ENCODE assay signal across 28 mouse cellular contexts in the genomic region with DNA sequence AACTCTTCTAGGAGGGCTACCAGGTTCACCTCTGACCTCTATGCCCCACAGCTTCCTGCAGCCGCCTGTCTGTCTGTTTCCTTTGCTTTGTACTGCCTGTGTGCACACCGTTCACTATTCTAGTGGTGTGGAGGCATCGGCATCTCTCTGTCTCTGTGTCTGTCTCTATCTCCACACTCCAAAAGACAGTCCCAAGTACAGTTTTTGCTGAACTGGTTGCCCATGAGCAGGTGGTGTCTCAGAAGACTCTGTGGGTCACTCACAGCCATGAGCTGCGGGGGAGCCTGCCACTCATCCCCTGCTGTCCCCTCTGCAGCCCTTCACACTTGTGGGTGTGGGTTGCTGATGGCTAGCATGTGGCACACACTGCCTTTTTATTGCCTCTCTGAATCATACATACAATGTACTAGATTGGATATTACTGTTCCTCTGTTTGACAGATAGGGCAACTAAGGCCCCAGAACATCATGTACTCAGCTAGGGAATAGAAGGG. TPM values are rescaled to one million over a fixed set of nuclear protein-coding genes. Genes with fewer than 3 reads are reported as not detected.
DNase-seq lines count a peak whose midpoint lies in the region; ATAC-seq and TF ChIP-seq lines count a peak whose summit lies in the region.
"Had no signal": no experiment of that assay in that cellular context is flagged by ENCODE, and none has a peak within 500 bp of the region (broad histone marks: within the 10 kb centered on the region; RNA-seq: fewer than 3 reads in every experiment).

No protein-coding gene starts in this region.

- peaks cover 62% of the 10 kb centered on the region for H3K4me1 ChIP-seq in heart, embryonic 15.5 days (replicated peaks)
- peaks cover 31 to 59% of the 10 kb centered on the region in 2 experiments for H3K4me1 ChIP-seq in MEL (ENCODE audit: control insufficient read depth in 1 of 2, insufficient read depth in 2 of 2, low read length in 2 of 2)
- H3K4me1 ChIP-seq in liver, embryonic 14.5 days (replicated peaks; ENCODE audit: control insufficient read depth in 2 of 2, insufficient read depth in 2 of 2, low read length in 1 of 2): peaks cover 46 to 64% of the 10 kb centered on the region in 2 experiments
- no peaks in the 10 kb centered on the region for H3K4me1 ChIP-seq in forebrain, embryonic 12.5 days

- H3K36me3 ChIP-seq in heart, embryonic 15.5 days: peaks cover 26% of the 10 kb centered on the region
- H3K36me3 ChIP-seq in MEL (ENCODE audit: control insufficient read depth in 1 of 2, insufficient read depth in 2 of 2, low read length in 2 of 2): peaks cover 0 to 46% of the 10 kb centered on the region in 2 experiments; a peak in 2 of 4 replicates
- no peaks in the 10 kb centered on the region for H3K36me3 ChIP-seq in liver, embryonic 14.5 days (replicated peaks; ENCODE audit: control insufficient read depth, insufficient read depth, low read depth)
- no peaks in the 10 kb centered on the region for H3K36me3 ChIP-seq in forebrain, embryonic 12.5 days (replicated peaks)

- TF ChIP-seq RAD21 in MEL (IDR thresholded peaks at IDR 0.05; ENCODE audit: low read depth, low read length): no peak

- no peak for TF ChIP-seq CTCF in MEL (IDR thresholded peaks at IDR 0.05 in 2 of 3, conservative IDR thresholded peaks at IDR 0.05 in 1 of 3; ENCODE audit: control insufficient read depth in 1 of 3, insufficient read depth in 1 of 3, low read depth in 2 of 3, low read length in 3 of 3, poor library complexity in 1 of 3, severe bottlenecking in 1 of 3)
- no peak for TF ChIP-seq CTCF in liver, embryonic 14.5 days (IDR thresholded peaks at IDR 0.05; ENCODE audit: low read depth)

- intact Hi-C loops in heart, postnatal 36 days (cut with DNase I): no loop called here
- intact Hi-C loops in heart, postnatal 10 days (cut with DNase I): no loop called here

- 71% methylated on average over 4 of the region's 4 CpGs for WGBS in heart, embryonic 15.5 days
- WGBS in liver, embryonic 14.5 days (ENCODE audit: insufficient replicate concordance): 67% methylated on average over 4 of the region's 4 CpGs
- 84% methylated on average over 4 of the region's 4 CpGs for WGBS in forebrain, embryonic 12.5 days

- peak overlapping the region; percentile 8; the same call in 1 of the 2 replicates for H3K27ac ChIP-seq in heart, embryonic 15.5 days
- peak overlapping the region; percentile 100 for H3K27ac ChIP-seq in MEL (ENCODE audit: control insufficient read depth, low read depth, low read length)
- peak overlapping the region; percentile 98 for H3K27ac ChIP-seq in liver, embryonic 14.5 days
- no peak overlapping the region for H3K27ac ChIP-seq in forebrain, embryonic 12.5 days
- H3K27ac ChIP-seq: kidney, postnatal 0 days had no signal

- peak; percentile 87 for DNase-seq in heart, adult 11 months
- no peak for DNase-seq in heart, postnatal 36 days
- no peak for DNase-seq in heart, postnatal 10 days
- DNase-seq in MEL (ENCODE audit: low read depth, low spot score): peak; percentile 29
- DNase-seq in liver, embryonic 14.5 days (ENCODE audit: low read depth in 3 of 3, low spot score in 3 of 3): no peak
- no peak for DNase-seq in frontal cortex, postnatal 36 days (ENCODE audit: low spot score in 2 of 2)
- DNase-seq: cerebellum, adult 11 months; cerebellum, postnatal 14 days; forebrain, postnatal 0 days; kidney, adult 18-20 months; layer of hippocampus, postnatal 36 days; lung, postnatal 10 days; thymus, adult 2 months had no signal

- peaks cover 17% of the 10 kb centered on the region for H3K79me2 ChIP-seq in MEL (ENCODE audit: control insufficient read depth, insufficient read depth, low read length, poor library complexity)

- ATAC-seq in heart, embryonic 15.5 days (replicated peaks; ENCODE audit: insufficient number of reproducible peaks, insufficient read depth, low FRiP score, low read depth): no peak
- no peak for ATAC-seq in liver, embryonic 14.5 days (ENCODE audit: insufficient read depth)
- no peak for ATAC-seq in forebrain, embryonic 12.5 days (ENCODE audit: low FRiP score)
- ATAC-seq: CD4-positive, CD25-positive, alpha-beta regulatory T cell, adult 4 months; forebrain, postnatal 0 days had no signal

- H3K9me3 ChIP-seq in heart, embryonic 15.5 days (replicated peaks): no peaks in the 10 kb centered on the region
- H3K9me3 ChIP-seq in MEL (replicated peaks; ENCODE audit: insufficient read depth, low read length): no peaks in the 10 kb centered on the region
- H3K9me3 ChIP-seq in liver, embryonic 14.5 days (ENCODE audit: control insufficient read depth, low read length): no peaks in the 10 kb centered on the region
- no peaks in the 10 kb centered on the region for H3K9me3 ChIP-seq in forebrain, embryonic 12.5 days

- H3K4me3 ChIP-seq in heart, embryonic 15.5 days: no peak overlapping the region
- H3K4me3 ChIP-seq in MEL (ENCODE audit: control insufficient read depth in 1 of 2, insufficient read depth in 1 of 2, low read depth in 2 of 2, low read length in 2 of 2): peak overlapping the region; percentile 38 to 56; a peak in 2 of 4 replicates
- H3K4me3 ChIP-seq in liver, embryonic 14.5 days (ENCODE audit: insufficient read depth in 1 of 2, low read depth in 2 of 2, low read length in 2 of 2): no peak overlapping the region
- H3K4me3 ChIP-seq in forebrain, embryonic 12.5 days (replicated peaks): no peak overlapping the region

- H3K4me2 ChIP-seq in heart, embryonic 15.5 days: peak overlapping the region; percentile 59
- H3K4me2 ChIP-seq in liver, embryonic 14.5 days (ENCODE audit: low read depth): no peak overlapping the region
- no peak overlapping the region for H3K4me2 ChIP-seq in forebrain, embryonic 12.5 days

- no peak overlapping the region; the same call in 1 of the 2 replicates for H3K9ac ChIP-seq in heart, embryonic 15.5 days
- peak overlapping the region; percentile 80 for H3K9ac ChIP-seq in MEL (ENCODE audit: control insufficient read depth, low read depth, low read length, poor library complexity, severe bottlenecking)
- H3K9ac ChIP-seq in liver, embryonic 14.5 days (replicated peaks): peak overlapping the region; percentile 18; the same call in 1 of the 2 replicates
- H3K9ac ChIP-seq in forebrain, embryonic 12.5 days: no peak overlapping the region
- H3K9ac ChIP-seq: forebrain, postnatal 0 days had no signal

- H3K27me3 ChIP-seq in heart, embryonic 15.5 days: no peaks in the 10 kb centered on the region
- no peaks in the 10 kb centered on the region for H3K27me3 ChIP-seq in MEL (ENCODE audit: control insufficient read depth in 1 of 2, insufficient read depth in 2 of 2, low read length in 2 of 2)
- H3K27me3 ChIP-seq in liver, embryonic 14.5 days (ENCODE audit: control insufficient read depth, insufficient read depth, low read length): no peaks in the 10 kb centered on the region
- no peaks in the 10 kb centered on the region; the same call in 1 of the 2 replicates for H3K27me3 ChIP-seq in forebrain, embryonic 12.5 days

- no peak for TF ChIP-seq EP300 in MEL (IDR thresholded peaks at IDR 0.05; ENCODE audit: low read depth in 1 of 2, low read length in 2 of 2)
- TF ChIP-seq EP300 in liver, embryonic 14.5 days (IDR thresholded peaks at IDR 0.05; ENCODE audit: low read depth): no peak

- no peak for TF ChIP-seq POLR2A in MEL (IDR thresholded peaks at IDR 0.05; ENCODE audit: control insufficient read depth in 1 of 2, insufficient read depth in 1 of 2, low read depth in 1 of 2, low read length in 2 of 2, poor library complexity in 1 of 2)

RNA-seq across cellular contexts. Expression of a gene that starts 8.0 kb away (rescaled TPM):
- 100 to 1,000 TPM; 442 to 516 TPM for total RNA-seq in heart, postnatal 36 days (2021)
- 327 and 350 TPM in 2 replicates for polyA plus RNA-seq in heart, embryonic 15.5 days (2015; fragmentation: Nextera tagmentation; extraction: Ambion mirVana)
- total RNA-seq in heart, postnatal 10 days (2021): 100 to 1,000 TPM; 675 to 721 TPM
- 15.2 and 17.5 TPM in 2 replicates for total RNA-seq in MEL (2012; rRNA removed)
- 10 to 100 TPM in 1 of 2 experiments, not detected in 1; 45.4 TPM for polyA plus RNA-seq in MEL (2012; ENCODE audit: insufficient read depth in 1 of 2, insufficient read length in 2 of 2, low read depth in 1 of 2, low replicate concordance in 2 of 2, missing spikeins in 1 of 2)
- polyA plus RNA-seq in liver, embryonic 14.5 days (2012; rRNA removed): 23.2 and 28.6 TPM in 2 replicates
- 23.4 and 24.5 TPM in 2 replicates for polyA plus RNA-seq in liver, embryonic 14.5 days (2014; fragmentation: Nextera tagmentation; extraction: Ambion mirVana)
- 0.49 and 0.50 TPM in 2 replicates for polyA plus RNA-seq in forebrain, embryonic 12.5 days (2016; fragmentation: Nextera tagmentation; extraction: Ambion mirVana)

RNA-seq across cellular contexts. Expression of a gene that starts 23.2 kb away (rescaled TPM):
- total RNA-seq in heart, postnatal 36 days (2021): not detected
- 3.2 and 4.1 TPM in 2 replicates for polyA plus RNA-seq in heart, embryonic 15.5 days (2015; fragmentation: Nextera tagmentation; extraction: Ambion mirVana)
- not detected for total RNA-seq in heart, postnatal 10 days (2021)
- not detected in 2 replicates for total RNA-seq in MEL (2012; rRNA removed)
- polyA plus RNA-seq in MEL (2012; ENCODE audit: insufficient read depth in 1 of 2, insufficient read length in 2 of 2, low read depth in 1 of 2, low replicate concordance in 2 of 2, missing spikeins in 1 of 2): not detected
- not detected in 2 replicates for polyA plus RNA-seq in liver, embryonic 14.5 days (2012; rRNA removed)
- polyA plus RNA-seq in liver, embryonic 14.5 days (2014; fragmentation: Nextera tagmentation; extraction: Ambion mirVana): not detected in 2 replicates
- not detected in 2 replicates for polyA plus RNA-seq in forebrain, embryonic 12.5 days (2016; fragmentation: Nextera tagmentation; extraction: Ambion mirVana)
- total RNA-seq: adrenal gland, postnatal 14 days; ES-E14; forebrain, postnatal 0 days; gastrocnemius, adult 18-20 months; hematopoietic stem cell, adult 5-6 weeks; layer of hippocampus, adult 18-20 months; layer of hippocampus, postnatal 36 days; liver, adult 2 months; megakaryocyte-erythroid progenitor cell, adult 5-6 weeks; midbrain, postnatal 0 days had no signal
- polyA plus RNA-seq: brain, embryonic 14.5 days; CD4-positive, CD25-positive, alpha-beta regulatory T cell, adult 4 months; embryonic facial prominence, embryonic 14.5 days; forebrain, postnatal 0 days; kidney, postnatal 0 days; liver, adult 2 months; midbrain, postnatal 0 days; thymus, adult 2 months; urinary bladder, adult 2 months had no signal

RNA-seq across cellular contexts. Expression of a gene that starts 23.2 kb away (rescaled TPM):
- total RNA-seq in heart, postnatal 36 days (2021): 100 to 1,000 TPM; 313 to 334 TPM
- polyA plus RNA-seq in heart, embryonic 15.5 days (2015; fragmentation: Nextera tagmentation; extraction: Ambion mirVana): 224 and 350 TPM in 2 replicates
- total RNA-seq in heart, postnatal 10 days (2021): 100 to 1,000 TPM; 250 to 263 TPM
- total RNA-seq in MEL (2012; rRNA removed): 293 and 295 TPM in 2 replicates
- 100 to 1,000 TPM in 1 of 2 experiments, not detected in 1; 269 TPM for polyA plus RNA-seq in MEL (2012; ENCODE audit: insufficient read depth in 1 of 2, insufficient read length in 2 of 2, low read depth in 1 of 2, low replicate concordance in 2 of 2, missing spikeins in 1 of 2)
- 124 and 227 TPM in 2 replicates for polyA plus RNA-seq in liver, embryonic 14.5 days (2012; rRNA removed)
- 351 and 369 TPM in 2 replicates for polyA plus RNA-seq in liver, embryonic 14.5 days (2014; fragmentation: Nextera tagmentation; extraction: Ambion mirVana)
- polyA plus RNA-seq in forebrain, embryonic 12.5 days (2016; fragmentation: Nextera tagmentation; extraction: Ambion mirVana): 141 and 144 TPM in 2 replicates

RNA-seq across cellular contexts. Expression of a gene that starts 28.1 kb away (rescaled TPM):
- not detected for total RNA-seq in heart, postnatal 36 days (2021)
- 0.10 and 0.13 TPM in 2 replicates for polyA plus RNA-seq in heart, embryonic 15.5 days (2015; fragmentation: Nextera tagmentation; extraction: Ambion mirVana)
- total RNA-seq in heart, postnatal 10 days (2021): not detected
- total RNA-seq in MEL (2012; rRNA removed): 0.10 TPM in 1 of 2 replicates, not detected in the other
- under 1 TPM in 1 of 2 experiments, not detected in 1; 0.03 TPM for polyA plus RNA-seq in MEL (2012; ENCODE audit: insufficient read depth in 1 of 2, insufficient read length in 2 of 2, low read depth in 1 of 2, low replicate concordance in 2 of 2, missing spikeins in 1 of 2)
- polyA plus RNA-seq in liver, embryonic 14.5 days (2012; rRNA removed): 0.01 TPM in 1 of 2 replicates, not detected in the other
- polyA plus RNA-seq in liver, embryonic 14.5 days (2014; fragmentation: Nextera tagmentation; extraction: Ambion mirVana): not detected in 2 replicates
- 0.56 and 0.60 TPM in 2 replicates for polyA plus RNA-seq in forebrain, embryonic 12.5 days (2016; fragmentation: Nextera tagmentation; extraction: Ambion mirVana)
- total RNA-seq: gastrocnemius, adult 18-20 months; hematopoietic stem cell, adult 5-6 weeks; liver, adult 2 months had no signal
- polyA plus RNA-seq: liver, adult 2 months had no signal

Comparison
In these comparisons a context has a peak if more than half of its experiments do, and no peak if none do; other contexts are left out.
1. DNase-seq: peak in heart, adult 11 months (single experiment) and MEL (single experiment); none in heart, postnatal 36 days (0 of 2), heart, postnatal 10 days (0 of 2), liver, embryonic 14.5 days (0 of 3) and frontal cortex, postnatal 36 days (0 of 2).
2. H3K4me3 ChIP-seq: peak in MEL (2 of 2); none in heart, embryonic 15.5 days (single experiment), liver, embryonic 14.5 days (0 of 2) and forebrain, embryonic 12.5 days (single experiment).
3. H3K9ac ChIP-seq: peak in MEL (single experiment) and liver, embryonic 14.5 days (single experiment); none in heart, embryonic 15.5 days (single experiment) and forebrain, embryonic 12.5 days (single experiment).